Mouse (Mus musculus): ENCODE data around the gene Rnls. TPM values are rescaled to one million over a fixed set of nuclear protein-coding genes. Genes with fewer than 3 reads are reported as not detected.

Gene Rnls
- polyA plus RNA-seq, 1 experiment from 2014 or later, result 5.6 TPM

- H3K27ac ChIP-seq, result no peak overlapping the region
- no peak overlapping the region for H3K4me3 ChIP-seq (replicated peaks)
- no peaks in the 10 kb centered on the region for H3K9me3 ChIP-seq
- no peak overlapping the region for H3K9ac ChIP-seq (replicated peaks)
- ATAC-seq (ENCODE audit: insufficient number of reproducible peaks, insufficient read depth, low FRiP score, low TSS enrichment, low read depth), result no peak
- no peaks in the 10 kb centered on the region for H3K27me3 ChIP-seq
- 74% methylated on average over 4 of the region's 4 CpGs for WGBS
- no peak overlapping the region for H3K4me2 ChIP-seq
- H3K36me3 ChIP-seq, result no peaks in the 10 kb centered on the region
- no peaks in the 10 kb centered on the region for H3K4me1 ChIP-seq (replicated peaks)
These were observed 304.1 kb downstream of the Rnls start for GRCm38 (mm10) chr19:33087961-33088360.

Small RNA genes within 50 kb of the gene (microRNA-seq; reads per million reads assigned to microRNA genes)
- gene Mir3970, result not detected

Other genes starting within 250 kb of the Rnls start
- gene Lipo4, start 125.5 kb upstream of the Rnls start, polyA plus RNA-seq (2016; fragmentation: Nextera tagmentation; extraction: Ambion mirVana), result not detected in 2 replicates
- not detected in 2 replicates for gene Gm8978, start 233.0 kb upstream of the Rnls start, polyA plus RNA-seq (2016; fragmentation: Nextera tagmentation; extraction: Ambion mirVana)

Data from limb, embryonic 12.5 days (tissue).